Mouse (Mus musculus) olfactory bulb, adult 2 months (tissue): ENCODE data around the gene Ctsw.

ENCODE experiments used
- CTCF ChIP-seq: fragments of 200-500 bp; IDR thresholded peaks from 2 replicates; pipeline ENCODE4 v1.5.1; 2012; ENCODE audit warnings: low read depth, mild to moderate bottlenecking, low read length, moderate library complexity; ENCODE audit not compliant: insufficient read depth
- POLR2A ChIP-seq: fragments of 200-500 bp; IDR thresholded peaks from 2 replicates; pipeline ENCODE4 v1.6.1; 2012; ENCODE audit warnings: mild to moderate bottlenecking, low read depth, low read length, moderate library complexity; ENCODE audit not compliant: insufficient read depth

DNA sequence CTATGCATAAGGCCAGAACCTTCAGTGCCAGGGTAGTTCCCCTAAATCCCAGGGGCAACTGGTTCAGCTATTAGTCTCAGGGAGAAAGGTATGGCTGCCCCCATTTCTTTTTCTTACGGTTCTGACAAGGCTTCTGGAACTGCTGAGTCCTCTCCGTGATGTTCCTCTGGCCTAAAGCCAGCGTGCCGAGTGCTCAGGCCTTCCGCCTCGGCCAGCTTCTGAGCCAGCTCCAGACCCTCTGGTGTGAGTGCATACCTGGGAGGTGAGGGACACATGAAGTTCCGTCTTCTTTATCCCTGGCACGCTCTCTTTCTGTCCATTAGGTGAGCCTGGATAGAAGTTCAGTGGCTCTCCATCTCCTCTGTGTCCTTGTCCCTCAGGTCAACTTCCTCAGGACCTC, 17.1 kb upstream of the Ctsw start:
- TF ChIP-seq POLR2A (no peak), CTCF (no peak)
